Mouse (Mus musculus): ENCODE data around the gene Ankrd63.

The Ankrd63 gene

DNA sequence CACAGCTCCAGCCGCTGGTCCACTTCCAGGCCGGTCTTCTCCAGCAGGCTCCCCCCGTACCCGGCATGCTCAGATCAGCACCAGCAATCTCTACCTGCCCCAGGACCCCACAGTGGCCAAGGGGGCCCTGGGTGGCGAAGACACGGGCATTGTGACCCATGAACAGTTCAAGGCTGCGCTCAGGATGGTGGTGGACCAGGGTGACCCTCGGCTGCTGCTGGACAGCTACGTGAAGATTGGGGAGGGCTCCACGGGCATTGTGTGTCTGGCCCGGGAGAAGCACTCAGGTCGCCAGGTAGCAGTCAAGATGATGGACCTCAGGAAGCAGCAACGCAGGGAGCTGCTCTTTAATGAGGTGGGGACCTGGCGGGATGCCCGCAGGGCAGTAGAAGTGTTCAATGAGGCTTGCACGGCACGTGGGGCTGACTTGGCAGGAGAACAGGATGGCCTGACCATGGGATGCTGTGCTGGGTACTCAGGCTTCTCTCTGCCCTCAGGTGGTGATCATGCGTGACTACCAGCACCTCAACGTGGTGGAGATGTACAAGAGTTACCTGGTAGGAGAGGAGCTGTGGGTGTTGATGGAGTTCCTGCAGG, 10.3 kb downstream of the Ankrd63 start:
- DNase-seq (ENCODE audit: low read depth, low spot score) = no peak

DNA sequence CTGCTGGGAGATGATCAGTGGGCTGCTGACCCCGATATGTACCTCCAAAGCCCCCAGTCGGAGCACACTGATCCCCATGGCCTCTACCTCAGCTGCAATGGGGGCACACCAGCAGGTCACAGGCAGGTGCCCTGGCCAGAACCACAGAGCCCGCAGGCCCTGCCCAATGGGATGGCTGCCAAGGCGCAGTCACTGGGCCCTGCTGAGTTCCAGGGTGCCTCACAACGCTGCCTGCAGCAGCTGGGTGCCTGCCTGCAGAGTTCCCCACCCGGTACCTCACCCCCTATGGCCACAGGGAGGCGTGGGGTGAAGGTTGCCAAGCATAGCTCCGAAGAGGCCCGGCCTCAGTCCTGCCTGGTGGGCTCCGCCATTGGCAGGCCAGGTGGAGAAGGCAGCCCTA, 13.9 kb downstream of the Ankrd63 start:
- no peak for DNase-seq (ENCODE audit: low read depth, low spot score)

DNA sequence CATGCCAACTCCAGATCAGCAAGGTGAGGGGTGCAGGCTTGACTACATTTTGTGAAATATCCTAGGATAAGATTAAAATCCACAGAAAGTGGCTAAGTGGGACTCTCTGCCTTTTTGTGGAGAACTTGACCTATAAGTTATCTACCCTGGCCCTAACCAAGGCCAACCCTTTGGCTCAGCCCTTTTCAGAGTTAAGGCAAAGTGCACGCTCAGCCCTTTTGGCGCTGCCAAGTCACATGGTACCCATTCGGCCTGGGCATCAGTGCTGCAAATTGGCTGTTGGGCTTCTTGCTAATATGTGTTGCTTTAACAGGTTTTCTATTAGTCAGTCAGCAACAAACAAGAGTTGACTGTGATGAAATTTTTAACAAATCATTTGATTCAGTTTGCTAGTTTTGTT, 16.0 kb downstream of the Ankrd63 start:
- DNase-seq (ENCODE audit: low read depth, low spot score) = no peak

DNA sequence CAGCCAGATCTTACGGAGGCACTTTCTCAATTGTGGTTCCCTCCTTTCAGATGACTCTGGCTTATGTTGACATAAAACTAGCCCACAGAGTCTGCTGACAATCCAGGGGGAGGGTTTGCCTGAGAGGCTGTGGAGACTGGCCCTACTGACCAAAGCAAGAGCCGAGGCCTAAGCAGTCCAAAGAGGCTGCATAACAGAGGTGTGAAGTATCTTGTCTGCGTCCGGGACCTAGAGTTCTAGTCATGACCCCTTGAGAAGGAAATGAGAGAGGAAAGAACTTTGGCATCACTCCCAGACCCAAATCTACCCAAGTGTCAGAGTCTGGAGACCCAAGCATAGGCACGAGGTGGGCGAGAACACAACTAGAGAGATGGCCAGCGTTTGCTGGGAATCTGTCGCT, 17.1 kb downstream of the Ankrd63 start:
- no peak for DNase-seq (ENCODE audit: low read depth, low spot score)

DNA sequence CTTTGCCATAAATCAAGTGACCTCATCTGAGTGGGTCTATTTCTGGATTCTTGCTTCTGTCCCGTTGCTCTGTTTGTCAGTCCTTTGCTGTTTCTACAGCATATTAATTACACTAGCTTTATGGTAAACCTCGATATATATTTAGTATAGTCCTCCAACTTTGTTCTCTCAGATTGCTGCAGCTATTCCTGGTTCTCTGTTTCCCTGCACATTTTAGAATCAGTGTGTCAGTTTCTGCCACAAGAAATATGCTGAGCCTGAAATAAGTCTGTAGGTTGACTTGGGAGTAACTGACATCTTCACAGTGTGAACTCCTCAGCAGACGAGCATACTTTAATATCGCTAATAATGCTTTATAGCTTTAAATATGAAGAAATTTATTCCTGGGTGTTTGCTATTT, 18.7 kb downstream of the Ankrd63 start:
- DNase-seq (ENCODE audit: low read depth, low spot score) = no peak

DNA sequence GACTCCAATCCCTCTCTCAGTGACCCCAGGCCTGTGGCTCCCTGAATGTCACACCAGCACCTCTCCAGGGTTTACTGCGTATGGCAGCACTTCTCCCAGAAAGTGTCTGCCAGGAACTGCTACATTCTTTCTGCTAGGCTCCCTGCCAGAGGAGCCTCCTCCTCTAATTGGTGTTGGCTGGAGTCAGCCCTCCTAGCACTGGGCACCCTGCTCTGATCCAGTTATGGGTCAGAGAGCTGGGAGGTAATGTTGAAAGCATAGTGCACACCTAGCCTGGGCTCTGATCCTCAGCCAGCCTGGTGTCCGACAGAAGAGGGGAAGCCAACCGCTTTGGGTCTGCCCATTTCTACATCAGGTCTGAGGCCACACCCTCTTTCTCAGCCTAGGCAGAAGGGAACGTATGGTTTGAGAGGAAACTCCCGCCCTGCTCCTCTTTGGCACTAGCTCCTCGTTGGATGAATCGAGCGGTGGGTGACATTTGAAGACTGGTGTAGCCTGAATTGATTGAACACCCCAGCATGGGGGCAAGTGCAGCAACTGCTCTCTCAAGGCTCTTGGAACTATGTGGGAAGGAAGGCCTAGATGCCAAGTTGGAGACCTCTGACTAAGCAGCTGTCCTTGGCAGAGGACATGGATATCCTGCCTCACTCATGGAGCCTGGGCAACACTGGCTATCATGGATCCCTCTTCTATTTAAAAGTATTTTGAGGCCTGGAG, 21.1 kb downstream of the Ankrd63 start:
- DNase-seq (ENCODE audit: low read depth, low spot score) = no peak

DNA sequence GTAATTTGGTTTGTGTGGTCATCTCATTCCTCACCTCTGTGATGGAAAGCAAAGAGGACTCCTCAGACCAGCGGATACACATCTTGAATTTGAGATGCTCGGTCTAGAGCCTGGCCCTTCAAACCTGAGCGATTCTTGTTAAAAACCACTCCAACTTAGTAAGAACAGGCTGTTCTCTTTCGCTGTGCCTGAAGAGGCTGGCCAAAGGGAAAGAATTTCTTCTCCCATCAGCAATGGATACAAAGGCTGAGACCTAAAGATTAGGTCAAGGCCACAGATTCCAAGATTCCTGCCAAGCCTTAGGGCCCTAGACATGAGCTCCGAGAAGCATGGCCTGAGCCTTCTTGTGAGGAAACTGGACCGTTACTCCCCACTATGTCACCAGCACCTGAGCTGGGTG, 22.8 kb downstream of the Ankrd63 start:
- no peak for DNase-seq (ENCODE audit: low read depth, low spot score)

DNA sequence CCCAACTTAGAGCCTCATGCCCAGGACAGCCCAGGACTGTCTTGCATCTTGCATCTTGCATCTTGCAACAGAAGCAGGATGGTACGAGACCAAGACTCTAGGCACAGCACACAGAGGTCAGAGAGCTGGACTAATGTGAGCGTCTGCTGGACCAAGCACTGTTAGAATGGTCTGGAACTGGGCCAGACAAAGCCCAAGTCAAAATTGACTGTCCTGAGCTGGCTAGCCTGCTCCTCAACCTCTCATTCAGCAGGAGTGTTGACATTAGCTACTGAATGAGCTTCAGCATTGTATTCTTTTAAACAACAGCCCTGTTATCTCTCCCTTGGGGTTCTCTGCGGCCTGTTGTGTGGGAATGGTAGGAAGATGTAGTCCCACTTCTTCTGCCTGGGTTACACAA, 24.2 kb downstream of the Ankrd63 start:
- DNase-seq (ENCODE audit: low read depth, low spot score) = no peak

DNA sequence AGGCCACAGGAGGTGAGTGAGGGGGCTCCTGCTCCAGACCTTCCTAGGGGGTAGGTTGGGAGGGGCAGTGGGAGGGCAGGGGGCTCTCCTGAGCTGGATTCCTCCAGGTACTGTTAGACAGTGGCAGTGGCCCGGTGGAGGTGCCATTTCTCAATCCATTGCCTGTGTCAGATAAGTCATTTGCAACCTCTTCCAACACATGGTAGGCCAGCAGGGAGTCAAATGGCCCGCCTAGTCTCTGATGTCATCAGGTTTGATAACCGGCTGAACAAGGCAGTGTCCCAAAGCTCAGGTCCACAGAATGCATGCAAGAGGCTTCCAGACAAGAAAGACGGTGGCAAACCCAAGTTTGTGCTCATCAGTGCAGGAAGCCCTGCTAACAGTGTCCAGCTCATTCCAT, 25.9 kb downstream of the Ankrd63 start:
- no peak for DNase-seq (ENCODE audit: low read depth, low spot score)

DNA sequence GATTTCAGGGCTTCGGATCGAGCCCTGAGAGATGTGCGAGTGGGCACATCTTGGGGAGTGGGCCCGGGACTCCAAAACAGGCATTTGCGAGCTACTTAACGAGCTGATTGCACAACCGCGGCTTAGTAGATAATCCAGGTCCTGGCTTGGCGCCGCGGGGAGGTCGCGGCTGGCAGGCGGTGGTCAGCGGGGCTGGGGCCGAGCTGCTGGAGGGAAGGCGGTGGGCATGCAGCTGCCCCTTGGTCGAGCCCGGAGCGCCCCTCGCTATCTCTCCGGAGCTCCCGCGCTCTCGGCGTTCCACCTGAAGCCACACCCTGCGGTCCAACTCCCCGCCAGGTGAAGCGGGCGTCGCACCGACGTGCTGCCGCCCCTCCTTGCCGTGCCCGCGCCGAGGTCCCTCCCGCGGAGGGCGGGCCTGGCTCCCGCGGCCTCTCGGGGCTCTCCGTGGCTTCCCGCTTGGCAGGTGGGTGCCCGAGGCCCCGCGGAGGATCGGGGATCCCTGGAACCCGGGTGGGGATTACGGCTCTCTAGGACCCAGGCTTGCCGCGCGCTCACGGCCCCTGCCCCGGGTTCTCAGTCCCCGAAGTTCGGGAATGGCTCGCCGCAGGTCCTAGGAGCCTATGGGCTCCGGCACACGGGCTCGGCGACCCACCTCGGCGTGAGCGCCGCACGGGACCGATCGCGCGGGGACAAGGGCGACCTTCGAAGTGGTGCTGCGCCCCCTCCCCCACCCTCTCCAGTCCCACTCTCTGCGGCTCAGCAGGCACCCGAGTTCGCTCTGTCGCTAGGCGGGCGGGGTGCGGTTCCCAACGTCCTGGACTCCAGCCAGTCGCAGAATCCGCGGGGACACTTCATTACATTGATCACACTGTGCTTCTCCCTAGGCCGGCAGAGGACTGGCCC, 26.7 kb downstream of the Ankrd63 start:
- DNase-seq (ENCODE audit: low read depth, low spot score) = no peak

DNA sequence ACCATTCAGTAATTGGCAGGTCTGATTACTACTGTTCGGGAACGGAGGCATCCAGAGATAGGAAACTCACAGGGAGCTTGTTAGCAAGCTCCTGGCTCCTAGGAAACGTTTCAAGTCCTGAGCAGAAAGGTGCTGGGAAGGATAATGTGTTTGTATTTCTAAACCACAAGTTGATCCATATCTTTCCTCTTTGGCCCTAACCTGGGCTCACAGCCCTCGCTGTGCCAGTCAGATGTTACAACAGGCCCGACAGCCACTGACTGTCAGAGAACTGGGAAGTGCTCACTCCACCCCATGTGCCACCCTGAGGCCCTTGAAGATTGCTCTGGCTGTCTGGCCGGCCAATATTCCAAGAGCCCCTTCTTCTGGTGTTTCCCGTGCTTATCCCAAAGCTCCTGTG, 29.3 kb downstream of the Ankrd63 start:
- no peak for DNase-seq (ENCODE audit: low read depth, low spot score)

DNA sequence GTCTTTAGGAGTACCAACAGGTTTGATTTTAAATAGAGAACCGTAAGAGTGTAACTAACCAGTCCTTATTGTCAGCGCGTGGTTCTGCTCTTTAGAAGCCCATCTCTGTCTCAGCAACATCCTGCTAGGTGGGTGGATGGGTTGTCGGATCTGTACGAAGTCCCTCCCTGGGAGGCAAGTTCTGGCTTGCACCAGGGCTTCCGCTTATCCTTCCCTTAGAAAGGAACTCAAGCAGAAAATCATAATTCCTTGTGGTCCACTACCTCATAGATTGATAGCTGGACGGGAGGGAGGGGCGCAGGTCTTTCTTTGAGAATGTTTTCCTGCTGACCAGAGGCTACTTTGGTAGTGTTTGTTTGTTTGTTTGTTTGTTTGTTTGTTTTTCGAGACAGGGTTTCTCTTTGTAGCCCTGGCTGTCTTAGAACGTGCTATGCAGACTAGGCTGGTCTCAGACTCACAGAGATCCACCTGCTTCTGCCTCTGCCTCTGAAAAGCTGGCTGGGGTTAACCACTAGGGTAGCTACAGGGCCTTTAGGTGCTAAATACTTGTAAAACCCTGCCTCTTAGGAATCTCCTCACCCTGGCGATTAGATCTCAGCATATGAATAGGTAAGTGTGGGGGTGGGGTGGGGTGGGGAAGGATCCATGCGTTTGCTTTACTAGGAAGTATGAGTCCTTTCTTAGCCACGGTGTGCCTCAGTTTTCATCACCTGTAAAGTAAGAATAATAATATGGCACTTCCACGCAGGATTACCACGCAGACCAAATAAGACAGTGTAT, 29.9 kb downstream of the Ankrd63 start:
- no peak for DNase-seq (ENCODE audit: low read depth, low spot score)

DNA sequence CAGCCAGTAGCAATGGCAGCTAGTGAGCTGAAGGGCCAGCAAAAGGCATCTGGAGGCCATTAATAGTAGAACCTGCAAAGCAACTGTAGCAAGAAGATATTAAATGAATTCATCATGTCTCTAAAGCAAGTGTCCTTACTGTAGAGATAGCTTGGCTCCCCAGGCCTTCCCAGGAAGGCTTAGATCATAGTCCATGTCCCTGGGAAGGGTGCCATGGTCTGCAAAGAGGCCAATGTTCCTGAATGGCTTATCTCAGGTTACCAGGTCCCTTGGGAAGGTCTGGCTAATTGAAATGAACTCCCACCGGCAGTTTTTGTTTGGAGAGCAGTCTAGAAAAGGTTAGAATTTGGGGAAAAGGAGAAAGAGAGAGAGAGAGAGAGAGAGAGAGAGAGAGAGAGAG, 32.0 kb downstream of the Ankrd63 start:
- DNase-seq (ENCODE audit: low read depth, low spot score) = no peak

DNA sequence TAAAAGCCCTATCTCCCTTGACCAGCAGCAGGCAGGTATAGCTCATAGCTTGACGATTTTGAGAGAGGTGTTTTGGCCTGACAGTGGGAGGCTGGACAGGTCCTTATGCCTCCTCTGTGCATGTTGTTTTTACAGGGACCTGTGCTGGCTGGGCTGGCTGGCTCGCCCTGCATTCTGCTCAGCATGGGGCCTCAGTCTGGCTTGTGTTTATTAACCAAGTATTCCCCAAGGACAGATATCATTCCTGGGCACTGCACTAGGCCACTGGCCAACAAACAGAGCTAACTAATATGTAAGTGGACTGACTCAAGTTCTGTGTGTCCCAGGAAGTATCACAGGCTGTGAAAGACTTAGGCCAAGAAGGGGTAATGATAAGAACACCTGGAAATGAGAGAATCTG, 34.0 kb downstream of the Ankrd63 start:
- DNase-seq (ENCODE audit: low read depth, low spot score) = no peak

DNA sequence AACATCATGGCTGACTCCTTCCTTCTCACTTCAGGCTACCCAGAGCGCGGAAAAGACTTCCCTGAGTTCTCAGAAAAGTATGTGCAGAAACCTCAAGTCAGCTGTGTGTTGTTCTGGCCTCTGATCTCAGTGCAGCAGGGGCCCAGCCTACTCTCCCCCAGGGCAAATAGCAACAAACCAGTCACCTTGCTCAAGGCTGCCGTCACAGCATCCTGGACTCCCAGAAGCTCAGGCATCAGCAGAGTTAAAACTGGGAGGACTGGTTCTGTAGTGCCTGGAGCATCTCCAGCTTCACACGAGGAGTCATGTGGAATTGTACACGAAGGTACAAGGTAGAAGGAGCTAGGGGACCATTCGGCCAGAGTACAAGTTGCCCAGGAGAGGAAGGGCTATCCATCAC, 34.5 kb downstream of the Ankrd63 start:
- DNase-seq (ENCODE audit: low read depth, low spot score) = no peak

DNA sequence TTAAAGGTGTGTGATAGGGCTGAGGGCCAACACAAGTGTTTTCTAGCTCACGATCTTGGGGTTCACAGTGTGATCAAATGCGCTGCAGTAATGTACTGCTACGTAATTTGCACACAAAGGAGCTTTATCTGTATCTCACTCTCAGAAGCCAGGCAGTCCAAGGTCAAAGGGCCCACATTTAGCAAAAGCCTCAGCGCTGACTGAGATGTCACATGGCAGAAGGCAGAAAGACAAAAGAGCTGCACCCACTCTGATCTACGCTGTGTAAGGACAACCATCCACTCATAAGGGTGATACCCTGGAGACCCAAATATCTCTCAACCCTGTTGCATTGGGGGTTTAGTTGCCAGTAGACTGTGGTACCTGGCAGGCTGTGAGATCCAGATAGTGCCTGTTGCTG, 36.6 kb downstream of the Ankrd63 start:
- no peak for DNase-seq (ENCODE audit: low read depth, low spot score)

DNA sequence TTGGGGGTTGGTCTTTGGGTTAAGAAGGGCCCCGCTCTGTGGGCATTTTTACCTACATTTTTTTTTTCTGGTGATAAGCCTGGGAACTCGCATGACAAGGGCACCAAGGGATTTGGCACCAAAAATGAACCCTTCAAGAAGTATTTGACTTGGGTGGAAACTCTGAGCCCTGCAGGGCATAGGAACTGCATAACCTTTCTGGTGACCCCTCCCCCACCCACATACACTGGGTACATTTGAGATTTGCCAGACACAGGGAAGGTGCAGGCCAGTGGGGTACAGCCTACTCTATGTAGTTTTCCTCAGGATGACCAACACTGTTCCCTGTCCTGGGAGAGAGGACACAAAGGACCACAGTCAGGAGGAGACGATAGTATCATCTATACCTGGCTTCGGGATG, 38.1 kb downstream of the Ankrd63 start:
- no peak for DNase-seq (ENCODE audit: low read depth, low spot score)

DNA sequence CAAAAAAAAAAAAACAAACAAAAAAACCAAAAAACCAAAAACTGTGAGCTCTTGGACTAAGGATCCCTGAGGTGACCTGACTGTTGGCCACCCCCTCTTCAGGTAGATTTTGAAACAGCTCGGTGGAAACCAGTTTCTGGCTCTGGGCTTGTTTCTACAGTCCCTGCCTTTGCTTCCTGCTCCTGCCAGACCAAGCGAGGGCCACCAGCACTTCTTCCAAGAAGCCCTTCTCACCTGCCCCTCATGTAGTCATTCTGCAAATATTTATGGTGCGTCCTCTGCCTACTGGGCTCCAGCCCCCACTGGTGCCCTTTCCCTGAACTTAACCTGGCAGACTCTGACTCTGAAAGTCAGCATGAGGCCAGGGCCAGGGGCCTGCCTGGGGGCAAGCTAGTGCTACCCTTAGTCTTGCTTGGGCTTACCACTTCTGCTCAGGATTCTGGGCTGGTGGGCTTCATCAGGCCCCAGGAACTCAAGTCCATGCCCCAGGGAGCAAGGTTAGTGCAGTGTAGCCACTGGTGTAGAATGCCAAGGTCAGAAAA, 38.7 kb downstream of the Ankrd63 start:
- no peak for DNase-seq (ENCODE audit: low read depth, low spot score)

DNA sequence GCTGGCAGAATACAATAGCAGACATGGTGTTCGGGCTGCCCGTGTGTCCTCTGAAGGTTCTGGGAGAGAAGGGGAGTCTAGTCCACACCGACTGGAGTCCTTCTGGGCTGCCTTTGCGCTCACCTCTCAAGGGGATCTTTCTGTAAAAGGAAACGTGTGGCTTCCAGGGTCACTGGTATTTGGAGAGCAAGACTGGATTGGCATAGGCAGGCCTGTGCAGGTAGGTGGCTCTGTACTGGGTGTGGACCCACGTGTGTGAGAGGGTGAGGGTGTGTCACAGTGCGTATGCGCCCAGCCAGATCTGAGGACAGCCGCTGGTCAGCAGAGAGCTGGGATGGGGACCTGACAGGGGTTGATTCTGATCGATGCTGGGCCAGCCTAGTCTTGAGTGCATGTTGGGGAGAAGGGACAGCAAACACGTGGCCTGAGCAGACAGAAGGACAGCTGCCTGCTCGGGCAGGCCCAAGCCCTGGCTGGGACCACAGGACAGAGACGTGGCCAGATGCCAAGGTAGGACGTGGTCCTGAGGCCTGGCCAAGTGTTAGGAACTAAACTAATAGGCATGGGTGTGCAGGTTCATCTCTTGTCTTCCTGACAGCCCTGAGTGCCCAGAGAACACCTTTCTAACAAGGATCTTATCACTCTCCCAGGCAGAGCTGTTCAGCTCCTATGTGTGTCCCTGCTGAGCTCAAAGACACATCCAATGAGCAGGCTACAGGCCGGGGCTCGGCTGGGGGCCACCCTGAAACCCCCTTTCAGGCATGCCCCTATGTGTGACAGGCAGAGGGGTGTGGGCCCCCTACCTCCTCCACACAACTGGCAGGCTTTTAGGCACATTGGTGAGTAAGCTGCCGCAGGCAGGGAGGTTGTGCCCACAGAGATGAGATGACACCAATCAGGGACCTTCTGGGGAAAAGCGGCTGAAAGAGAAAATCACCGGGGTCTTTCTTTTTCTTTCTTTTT, 39.7 kb downstream of the Ankrd63 start:
- no peak for DNase-seq (ENCODE audit: low read depth, low spot score)

Data from embryo, embryonic 11.5 days (tissue).